Mouse (Mus musculus): Measurements from ENCODE around the gene Ppp1r1a. TPM values are rescaled to one million over a fixed set of nuclear protein-coding genes. Genes with fewer than 3 reads are reported as not detected.

Ppp1r1a gene
- polyA plus RNA-seq (2017; shearing (Covaris generic)), result under 1 TPM in 1 of 2 experiments, not detected in 1; 0.74 TPM

DNA sequence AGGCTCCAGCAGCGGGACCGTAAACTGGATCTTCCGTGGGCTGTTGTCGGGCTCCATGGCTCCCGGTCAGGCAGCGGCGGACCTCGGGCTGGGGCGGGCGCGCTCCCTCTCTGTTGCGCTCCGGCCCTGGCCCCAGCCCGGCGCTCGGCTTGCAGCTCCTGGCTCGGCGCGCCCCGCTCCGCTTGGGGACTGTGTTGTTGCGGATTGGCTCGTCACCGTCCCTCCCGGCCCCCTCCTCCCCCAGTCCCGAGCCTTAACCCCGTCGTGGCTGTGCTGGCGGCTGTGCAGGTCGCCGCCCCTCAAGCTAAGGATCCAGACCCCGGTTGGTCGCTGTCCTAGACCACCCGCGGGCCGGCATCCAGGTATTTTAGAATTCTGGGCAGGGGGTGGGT is at the start of gene Ppp1r1a:
Ppp1r1a (minus strand) TSS at position 182 of the 392 bp plus-strand sequence.
- no peak for ATAC-seq

GRCm38 (mm10) chr15:103585876-103586275 is 48.1 kb upstream of the Ppp1r1a start:
- ATAC-seq, result no peak

DNA sequence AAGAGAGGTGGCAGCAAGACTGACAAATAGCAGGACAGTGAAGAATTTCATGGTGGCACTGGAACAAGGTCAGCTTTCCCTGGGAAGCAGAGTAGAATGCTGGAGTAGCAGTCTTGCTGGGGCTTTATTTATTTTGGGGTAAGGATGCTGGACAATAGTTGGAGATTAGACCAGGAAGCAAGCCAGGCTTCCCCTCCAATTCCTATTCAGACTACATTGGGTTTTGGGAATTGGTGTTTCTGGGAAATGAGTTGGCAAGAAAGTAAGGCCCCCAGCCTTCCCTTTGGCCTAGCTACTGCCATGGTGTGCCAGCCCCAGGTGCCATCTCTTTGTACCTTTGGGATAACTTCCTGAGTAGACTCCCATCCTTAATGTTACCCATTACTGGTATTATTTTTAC is 27.2 kb upstream of the Ppp1r1a start, which contains the start of gene Glycam1:
Glycam1 (minus strand) TSS at position 101 of the 400 bp plus-strand sequence.
- no peak for ATAC-seq

GRCm38 (mm10) chr15:103552096-103552690 is 14.4 kb upstream of the Ppp1r1a start:
- no peak for ATAC-seq

DNA sequence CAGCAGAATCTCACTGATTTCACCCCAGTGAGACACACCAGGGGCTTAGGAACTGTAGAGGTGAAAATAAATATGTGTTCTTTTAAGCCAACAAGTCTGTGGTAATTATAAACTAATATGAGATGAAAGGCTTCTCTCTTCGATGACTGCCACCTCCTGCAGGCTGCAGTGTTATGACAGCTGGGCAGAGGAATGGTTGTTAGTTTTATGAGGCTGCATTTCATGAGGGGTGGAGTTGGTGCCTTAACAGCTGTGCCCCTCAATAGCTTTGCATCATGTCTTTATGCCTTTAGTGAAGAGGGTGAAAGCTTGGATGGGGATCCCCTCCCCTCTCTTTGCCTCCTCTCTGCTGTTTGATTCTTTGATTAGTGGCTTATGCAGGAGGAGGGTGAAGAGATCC is 13.2 kb upstream of the Ppp1r1a start:
- no peak for ATAC-seq

DNA sequence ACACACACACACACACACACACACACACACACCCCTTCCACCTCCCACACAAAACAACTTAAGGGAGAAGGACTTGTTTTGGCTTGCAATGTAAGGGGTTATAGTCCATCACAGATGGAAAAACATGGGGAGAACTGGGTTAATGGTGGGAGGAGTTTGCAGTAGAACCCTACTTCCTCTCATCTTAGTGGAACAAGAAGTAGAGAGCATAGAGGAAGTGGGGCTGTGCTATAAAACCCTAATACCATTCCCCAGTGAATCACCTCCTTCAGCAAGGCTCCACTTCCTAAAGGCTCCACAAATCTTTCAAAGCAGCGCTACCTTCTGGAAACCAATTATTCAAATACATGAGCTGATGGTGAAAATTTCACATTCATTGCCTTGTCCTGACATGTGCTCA is 11.7 kb upstream of the Ppp1r1a start:
- ATAC-seq, result no peak

DNA sequence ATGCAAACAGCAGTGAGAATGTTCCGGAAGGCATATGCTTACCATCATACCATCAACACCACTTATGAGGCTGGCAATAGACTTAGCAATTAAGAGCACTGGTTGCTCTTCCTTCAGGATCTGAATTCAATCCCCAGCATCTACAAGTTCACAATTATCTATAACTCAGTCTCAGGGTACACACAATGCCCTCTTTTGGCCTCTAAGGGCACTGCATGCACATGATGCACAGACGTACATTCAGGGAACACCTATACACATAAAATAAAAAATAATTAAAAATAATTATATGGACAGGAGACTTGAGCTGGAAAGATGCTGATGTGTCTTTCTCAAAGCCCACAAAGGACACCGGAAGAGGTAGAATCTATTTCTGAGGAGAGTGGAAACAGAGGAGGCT is 10.2 kb upstream of the Ppp1r1a start:
- ATAC-seq, result no peak

DNA sequence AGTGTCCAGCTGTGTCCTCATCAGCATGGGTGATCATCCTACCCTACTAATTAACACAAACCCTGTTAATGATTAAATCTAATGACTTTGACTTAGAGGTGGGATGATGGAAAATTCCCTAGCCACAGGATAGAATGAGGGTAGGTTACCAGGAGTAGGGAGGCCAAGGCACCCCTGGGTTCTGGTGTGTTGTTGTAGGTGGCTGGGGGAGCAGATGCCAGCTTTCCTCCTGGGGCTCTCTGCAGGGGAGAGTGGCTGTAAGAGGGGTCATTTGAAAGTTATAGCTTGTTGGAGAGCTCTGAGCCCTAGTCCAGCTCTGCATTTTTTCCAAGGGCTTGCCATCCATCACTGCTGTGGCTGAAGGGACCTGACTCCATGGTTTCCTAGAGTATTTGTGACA is 4.7 kb upstream of the Ppp1r1a start:
- ATAC-seq, result no peak

GRCm38 (mm10) chr15:103540646-103541045 is 2.8 kb upstream of the Ppp1r1a start:
- no peak for ATAC-seq

GRCm38 (mm10) chr15:103539259-103539658 is 1.5 kb upstream of the Ppp1r1a start:
- ATAC-seq, result no peak

DNA sequence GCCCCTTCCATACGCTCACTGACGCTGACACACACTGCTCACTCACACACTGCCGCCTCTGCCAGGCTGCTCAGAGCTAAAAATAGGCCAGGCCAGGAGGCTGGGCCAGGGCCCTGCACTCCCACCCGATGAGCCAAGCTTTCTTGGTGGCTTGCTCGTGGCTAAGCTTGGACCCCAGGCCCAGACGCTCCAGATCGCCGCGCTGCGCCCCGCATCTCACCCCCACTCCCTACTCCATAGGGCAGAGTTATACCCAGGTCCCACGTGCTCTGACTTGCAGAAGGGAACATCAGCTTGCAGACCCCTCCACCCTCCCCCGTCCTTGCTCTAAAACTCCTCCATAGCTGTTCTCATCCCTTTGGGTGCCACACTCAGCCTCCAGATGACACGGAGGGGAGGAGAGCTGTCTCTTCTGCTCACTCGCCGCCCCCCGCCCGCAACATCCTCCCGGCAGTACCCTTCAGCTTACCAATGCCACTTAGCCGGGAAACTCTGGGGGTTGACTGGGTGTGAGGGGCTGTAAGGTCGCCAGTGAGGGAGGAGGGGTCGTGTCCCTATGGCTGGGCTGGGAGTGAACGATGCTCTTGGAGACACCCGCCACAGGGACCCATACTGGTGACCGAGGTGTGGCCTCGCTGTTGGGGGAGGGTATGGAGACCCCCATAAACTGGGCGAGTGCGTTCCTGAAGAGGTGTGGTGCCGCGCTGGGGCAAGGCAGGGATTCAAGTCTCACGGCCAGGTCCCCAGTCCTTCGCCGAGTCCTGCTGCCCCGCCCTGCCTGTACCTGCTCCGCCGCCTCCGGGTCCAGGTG is 587 bp downstream of the Ppp1r1a start:
- no peak for ATAC-seq

GRCm38 (mm10) chr15:103536456-103536855 is 1.3 kb downstream of the Ppp1r1a start:
- no peak for ATAC-seq

DNA sequence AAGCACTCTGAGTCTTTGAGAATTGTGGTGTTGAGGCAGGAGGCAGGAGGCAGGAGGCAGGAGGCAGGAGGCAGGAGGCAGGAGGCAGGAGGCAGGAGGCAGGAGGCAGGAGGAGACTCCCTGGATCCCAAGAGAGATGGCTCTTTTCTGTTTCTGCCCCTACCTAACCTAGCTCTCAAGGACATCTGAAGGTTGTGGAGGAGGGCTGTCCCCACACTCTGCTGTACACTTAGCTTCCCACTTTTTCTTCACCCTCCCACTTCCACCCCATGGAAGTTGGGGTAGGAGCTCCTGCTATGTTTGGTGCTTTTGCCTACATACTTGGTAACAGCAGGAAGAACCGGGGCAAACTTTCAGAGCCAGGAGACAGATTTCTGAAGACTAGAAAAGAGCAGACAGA is 2.0 kb downstream of the Ppp1r1a start:
- ATAC-seq, result no peak

- ATAC-seq, result no peak
These were observed 2.8 kb downstream of the Ppp1r1a start for GRCm38 (mm10) chr15:103535030-103535429.

- ATAC-seq, result no peak
These were observed 3.7 kb downstream of the Ppp1r1a start for GRCm38 (mm10) chr15:103534054-103534620.

- no peak for ATAC-seq
These were observed 7.4 kb downstream of the Ppp1r1a start for GRCm38 (mm10) chr15:103530372-103530771.

DNA sequence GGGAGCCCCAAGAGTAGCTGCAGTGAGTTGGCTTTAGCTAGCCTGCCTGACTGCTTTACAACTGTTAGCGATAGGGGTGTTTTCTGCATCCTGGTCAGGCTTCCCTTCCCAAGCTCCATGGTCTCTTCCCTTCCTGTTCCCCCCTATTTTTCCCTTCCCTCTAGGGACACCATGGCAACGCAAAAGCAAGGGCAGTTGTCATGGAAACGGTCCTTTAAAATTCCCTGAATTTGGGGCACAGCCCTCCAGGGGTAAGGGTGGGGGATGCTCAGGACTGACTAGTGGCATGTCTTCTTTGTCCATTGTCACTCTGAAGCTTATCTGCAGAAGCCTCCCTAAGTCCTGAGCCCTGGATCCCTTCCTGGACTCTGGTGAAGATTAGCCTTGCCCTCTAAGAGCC is 14.6 kb downstream of the Ppp1r1a start:
- no peak for ATAC-seq

DNA sequence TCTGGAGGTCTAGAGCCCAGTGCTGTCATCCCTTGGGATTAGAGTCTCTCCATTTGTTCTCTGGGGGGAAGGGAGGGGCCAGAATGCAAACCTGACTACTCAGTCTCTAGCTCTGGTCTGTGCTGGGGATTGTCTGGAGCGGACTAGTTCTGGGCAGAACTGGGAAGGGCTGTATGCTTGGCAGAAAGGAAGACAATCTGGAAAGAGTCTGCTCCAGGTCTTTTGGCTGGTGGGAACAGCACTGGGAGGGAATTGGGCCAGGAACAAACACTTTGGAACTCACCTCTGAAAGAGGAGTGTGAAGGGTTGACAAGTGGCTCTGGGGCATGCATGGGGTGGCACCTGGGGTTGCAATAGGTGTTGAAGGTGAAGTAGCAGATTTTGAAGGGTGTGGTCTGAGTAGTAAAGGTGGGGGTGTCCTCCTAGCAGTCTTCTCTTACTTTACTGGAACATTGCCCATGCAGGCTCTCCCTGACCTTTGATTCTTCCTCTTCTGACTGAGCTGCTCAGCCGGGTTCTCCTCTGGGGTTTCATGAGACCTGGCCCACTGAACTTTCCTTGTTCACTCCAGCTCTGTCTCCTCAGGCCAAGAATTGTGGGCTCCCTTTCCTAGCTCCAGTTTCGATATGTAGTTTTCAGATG is 15.2 kb downstream of the Ppp1r1a start:
- ATAC-seq, result no peak

GRCm38 (mm10) chr15:103519386-103520378 is 18.1 kb downstream of the Ppp1r1a start:
- no peak for ATAC-seq

DNA sequence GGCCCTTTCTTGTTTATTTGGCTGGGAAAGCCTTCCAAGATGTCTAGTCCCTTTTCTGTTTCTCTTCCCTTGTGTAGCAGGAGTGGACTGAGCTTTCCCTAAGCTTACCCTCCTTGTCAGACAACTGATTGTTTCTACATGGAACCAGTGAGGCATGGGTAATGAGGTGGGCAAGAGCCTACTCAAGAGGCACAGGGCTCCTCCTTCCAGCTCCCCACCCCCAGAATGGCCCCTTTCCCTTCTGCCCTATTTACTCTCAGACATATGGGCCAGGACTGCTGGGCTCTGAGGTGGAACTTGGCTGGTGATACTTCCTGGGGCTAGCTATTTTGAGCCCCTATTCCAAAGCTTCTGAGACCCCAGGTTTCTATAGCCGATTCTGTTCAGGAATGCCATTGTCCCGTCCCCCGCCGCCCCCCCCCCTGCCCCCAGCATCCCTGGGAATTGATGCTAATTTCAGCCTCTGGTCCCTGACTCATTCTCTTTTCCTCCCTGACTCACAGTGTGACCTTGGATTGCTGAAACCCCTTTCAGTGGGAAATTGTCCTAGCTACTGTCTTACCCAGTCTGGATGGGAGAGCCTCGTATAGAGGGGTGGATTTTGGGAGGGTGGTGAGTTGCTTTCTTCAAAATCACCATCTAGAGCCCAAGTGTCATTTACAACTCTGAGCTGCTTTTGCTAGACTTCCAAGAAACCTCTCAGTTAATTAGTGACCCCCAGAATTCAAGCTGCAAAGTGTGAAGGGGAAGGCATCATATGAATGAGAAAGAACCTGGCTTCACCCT is 19.0 kb downstream of the Ppp1r1a start:
- no peak for ATAC-seq

GRCm38 (mm10) chr15:103514914-103515313 is 22.9 kb downstream of the Ppp1r1a start:
- no peak for ATAC-seq
